Mouse (Mus musculus) hindbrain, embryonic 12.5 days (tissue): Measurements from ENCODE around the gene Lrrc8d. TPM values are rescaled to one million over a fixed set of nuclear protein-coding genes. Genes with fewer than 3 reads are reported as not detected.
"Not testable (repeated sequence)": the region's sequence is repeated elsewhere in the genome, so short reads cannot be mapped to it uniquely, and the experiment has no call there.

Experiments used
- ATAC-seq: fragments of 200-750 bp; cut with Nextera tagmentation; 2 replicates; pipeline ENCODE4 v1.8.0; 2017; ENCODE audit warnings: moderate TSS enrichment; ENCODE audit not compliant: low FRiP score
- H3K27ac ChIP-seq: fragments of 300-500 bp; sonication (generic); 2 replicates; pipeline ENCODE4 v1.5.1; 2016; ENCODE audit warnings: mild to moderate bottlenecking
- H3K27me3 ChIP-seq: fragments of 300-500 bp; sonication (generic); 2 replicates; pipeline ENCODE4 v1.6.1; 2016; ENCODE audit warnings: mild to moderate bottlenecking
- H3K36me3 ChIP-seq: fragments of 300-500 bp; sonication (generic); 2 replicates; pipeline ENCODE4 v1.6.1; 2016; ENCODE audit warnings: mild to moderate bottlenecking
- H3K4me1 ChIP-seq: fragments of 300-500 bp; sonication (generic); 2 replicates; pipeline ENCODE4 v1.6.1; 2016
- H3K4me2 ChIP-seq: fragments of 300-500 bp; sonication (generic); replicated peaks from 2 replicates; pipeline ENCODE4 v1.6.1; 2016; ENCODE audit warnings: mild to moderate bottlenecking
- H3K4me3 ChIP-seq: fragments of 300-500 bp; sonication (generic); 2 replicates; pipeline ENCODE4 v1.5.1; 2016; ENCODE audit warnings: mild to moderate bottlenecking
- H3K9ac ChIP-seq: fragments of 300-500 bp; sonication (generic); 2 replicates; pipeline ENCODE4 v1.6.1; 2016; ENCODE audit warnings: mild to moderate bottlenecking, moderate library complexity
- H3K9me3 ChIP-seq: fragments of 300-500 bp; sonication (generic); replicated peaks from 2 replicates; pipeline ENCODE4 v1.6.1; 2016; ENCODE audit warnings: mild to moderate bottlenecking
- WGBS: fragments of 180-500 bp; shearing (Covaris S2); methylation state at CpG from one replicate; pipeline ENCODE4 v1.1.7; 2016; 5-methylcytosine and 5-hydroxymethylcytosine counted together
- polyA plus RNA-seq: library from polyadenylated mRNA; unstranded; fragments of >200 nt; fragmentation: Nextera tagmentation; extraction: Ambion mirVana; gene quantifications from 2 replicates; pipeline ENCODE4 v1.2.1, GENCODE M21; 2016

The Lrrc8d gene
- polyA plus RNA-seq, 1 experiment from 2014 or later = 35.0 TPM

DNA sequence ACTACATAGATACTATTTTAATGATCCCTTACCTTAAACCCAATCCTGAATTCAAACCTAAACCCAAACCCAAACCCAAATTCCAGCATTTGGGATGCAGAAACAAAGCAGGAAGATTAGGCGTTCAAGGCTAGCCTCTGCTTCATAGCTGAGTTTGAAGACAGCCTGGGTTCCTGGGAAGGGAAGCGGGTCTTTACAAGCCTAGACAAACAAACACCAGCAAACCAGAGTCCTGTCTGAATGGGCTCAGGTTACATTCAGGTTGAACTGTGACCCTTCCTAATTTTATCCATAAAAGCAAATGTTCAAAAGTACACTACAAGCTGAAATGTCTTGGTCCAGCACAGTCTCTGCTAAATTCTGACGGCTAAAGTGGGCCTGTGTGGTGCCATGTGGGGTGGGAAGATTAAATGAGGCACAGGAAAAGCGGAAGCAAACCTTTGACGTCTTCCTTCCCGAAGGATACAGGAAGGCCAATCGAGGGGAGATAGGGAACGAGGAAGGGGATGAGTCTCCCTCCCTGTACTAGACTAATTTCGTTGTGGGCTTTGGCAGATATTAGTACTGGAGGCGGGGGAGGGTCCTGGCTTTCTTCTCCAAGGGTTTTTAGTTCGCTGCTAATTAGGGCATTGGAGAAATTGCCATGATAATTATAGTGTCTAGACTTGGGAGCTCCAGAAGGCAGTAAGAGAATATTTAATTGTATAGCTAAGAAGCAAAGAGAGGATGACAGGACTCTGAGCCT, 160.1 kb downstream of the Lrrc8d start:
- Histone ChIP-seq H3K36me3 (no peaks in the 10 kb centered on the region), H3K27ac (no peak overlapping the region), H3K27me3 (no peaks in the 10 kb centered on the region), H3K4me1 (peaks cover 4% of the 10 kb centered on the region; the same call in 1 of the 2 replicates), H3K4me3 (no peak overlapping the region), H3K4me2 (no peak overlapping the region), H3K9me3 (no peaks in the 10 kb centered on the region), H3K9ac (no peak overlapping the region)
- WGBS = 64% methylated on average over 11 of the region's 11 CpGs
- no peak for ATAC-seq

DNA sequence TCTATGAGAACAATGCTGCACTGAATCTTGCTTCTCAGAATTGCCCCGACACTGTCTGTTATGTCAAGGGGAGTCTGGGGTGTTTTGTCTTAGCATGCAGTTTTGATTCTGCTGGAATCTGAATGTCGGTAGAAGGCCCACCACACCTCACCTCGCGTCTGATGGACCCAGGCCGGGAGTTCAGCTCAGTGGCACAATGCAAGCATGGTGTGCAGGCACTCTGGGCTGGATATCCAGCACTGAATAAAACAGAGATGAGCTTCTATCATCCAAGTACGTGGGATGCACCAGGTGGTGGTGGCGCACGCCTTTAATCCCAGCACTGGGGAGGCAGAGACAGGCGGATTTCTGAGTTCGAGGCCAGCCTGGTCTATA, 160.7 kb downstream of the Lrrc8d start:
- H3K27ac ChIP-seq = no peak overlapping the region
- peaks cover 4% of the 10 kb centered on the region; the same call in 1 of the 2 replicates for H3K4me1 ChIP-seq
- no peak for ATAC-seq
- H3K9ac ChIP-seq = no peak overlapping the region
- no peak overlapping the region for H3K4me3 ChIP-seq
- no peaks in the 10 kb centered on the region for H3K9me3 ChIP-seq
- no peaks in the 10 kb centered on the region for H3K36me3 ChIP-seq
- no peak overlapping the region for H3K4me2 ChIP-seq
- 89% methylated on average over 10 of the region's 10 CpGs for WGBS
- no peaks in the 10 kb centered on the region for H3K27me3 ChIP-seq

DNA sequence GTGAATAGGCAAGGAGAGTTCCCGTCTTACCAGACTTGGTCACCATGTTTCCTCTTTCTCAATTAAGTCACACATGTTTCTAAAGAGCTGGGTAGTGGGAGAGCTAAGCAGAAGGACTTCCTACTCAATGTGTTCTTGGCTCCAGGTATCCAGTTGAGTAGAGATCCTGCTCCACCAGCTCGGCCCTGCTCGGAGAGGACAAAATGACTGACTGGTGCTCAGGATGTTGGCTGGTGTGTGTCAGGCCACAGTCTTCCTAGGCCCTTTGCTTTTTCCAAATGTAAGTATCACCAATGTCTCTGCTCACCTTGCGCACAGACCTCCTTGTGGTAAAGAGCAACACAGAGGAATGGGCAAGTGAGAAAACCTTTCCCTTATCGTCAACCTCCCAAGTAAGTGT, 161.8 kb downstream of the Lrrc8d start:
- Histone ChIP-seq H3K4me3 (no peak overlapping the region), H3K36me3 (no peaks in the 10 kb centered on the region), H3K27me3 (no peaks in the 10 kb centered on the region), H3K27ac (no peak overlapping the region), H3K4me1 (peaks cover 4% of the 10 kb centered on the region; the same call in 1 of the 2 replicates), H3K4me2 (no peak overlapping the region), H3K9me3 (no peaks in the 10 kb centered on the region), H3K9ac (no peak overlapping the region)
- 97% methylated on average over 5 of the region's 5 CpGs for WGBS
- ATAC-seq = no peak

DNA sequence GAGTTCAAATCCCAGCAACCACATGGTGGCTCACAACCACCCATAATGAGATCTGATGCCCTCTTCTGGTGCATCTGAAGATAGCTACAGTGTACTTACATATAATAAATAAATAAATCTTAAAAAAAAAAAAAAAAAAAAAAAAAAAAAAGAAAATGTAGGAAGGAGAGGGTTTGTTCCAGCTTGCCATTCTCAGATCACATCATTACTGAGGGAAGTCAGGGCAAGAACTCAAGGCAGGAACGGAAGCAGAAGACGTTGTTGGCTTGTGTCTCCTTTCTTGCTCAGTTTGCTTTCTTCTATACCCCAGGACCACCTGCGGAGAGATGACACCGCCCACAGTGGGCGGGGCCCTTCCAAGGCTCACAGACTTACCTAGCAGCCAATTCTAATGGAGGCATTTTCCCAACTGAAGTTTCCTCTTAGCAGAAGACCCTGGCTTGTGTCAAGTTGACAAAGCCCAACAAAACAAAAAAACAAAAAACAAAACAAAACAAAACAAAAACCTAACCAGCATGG, 165.4 kb downstream of the Lrrc8d start:
- 44% methylated on average over 5 of the region's 5 CpGs for WGBS
- not testable (repeated sequence) for H3K4me2 ChIP-seq

DNA sequence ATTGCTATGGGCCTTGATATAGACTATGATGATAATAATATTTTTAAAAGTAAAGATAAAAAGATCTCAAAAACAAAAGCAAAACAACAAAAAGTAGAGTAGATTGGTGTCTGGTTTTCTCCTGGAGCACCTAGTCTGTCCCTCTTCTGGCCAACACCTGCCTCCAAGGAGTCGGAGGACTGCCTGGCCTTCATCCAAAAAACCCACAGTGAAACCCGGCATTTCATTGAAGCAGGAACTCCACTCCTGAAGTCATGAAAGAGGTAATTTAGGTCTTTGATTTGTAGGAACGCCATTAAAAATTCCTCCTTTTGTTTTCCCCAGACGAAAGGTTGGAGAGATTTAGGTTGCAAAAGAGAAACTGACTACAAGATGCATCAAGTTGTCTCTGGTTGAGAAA, 167.7 kb downstream of the Lrrc8d start:
- peaks cover 3% of the 10 kb centered on the region; the same call in 1 of the 2 replicates for H3K4me1 ChIP-seq
- no peak overlapping the region for H3K4me2 ChIP-seq
- H3K27me3 ChIP-seq = no peaks in the 10 kb centered on the region
- no peak overlapping the region for H3K4me3 ChIP-seq
- H3K36me3 ChIP-seq = no peaks in the 10 kb centered on the region
- WGBS = 45% methylated on average over 4 of the region's 4 CpGs
- H3K9ac ChIP-seq = no peak overlapping the region
- ATAC-seq = no peak
- H3K9me3 ChIP-seq = no peaks in the 10 kb centered on the region
- H3K27ac ChIP-seq = no peak overlapping the region

More for the DNA sequence above, 165.4 kb downstream of the Lrrc8d start:
- not testable (repeated sequence) for H3K27ac ChIP-seq, H3K9me3 ChIP-seq, H3K36me3 ChIP-seq, H3K4me1 ChIP-seq, H3K4me3 ChIP-seq, H3K9ac ChIP-seq, H3K27me3 ChIP-seq, ATAC-seq

DNA sequence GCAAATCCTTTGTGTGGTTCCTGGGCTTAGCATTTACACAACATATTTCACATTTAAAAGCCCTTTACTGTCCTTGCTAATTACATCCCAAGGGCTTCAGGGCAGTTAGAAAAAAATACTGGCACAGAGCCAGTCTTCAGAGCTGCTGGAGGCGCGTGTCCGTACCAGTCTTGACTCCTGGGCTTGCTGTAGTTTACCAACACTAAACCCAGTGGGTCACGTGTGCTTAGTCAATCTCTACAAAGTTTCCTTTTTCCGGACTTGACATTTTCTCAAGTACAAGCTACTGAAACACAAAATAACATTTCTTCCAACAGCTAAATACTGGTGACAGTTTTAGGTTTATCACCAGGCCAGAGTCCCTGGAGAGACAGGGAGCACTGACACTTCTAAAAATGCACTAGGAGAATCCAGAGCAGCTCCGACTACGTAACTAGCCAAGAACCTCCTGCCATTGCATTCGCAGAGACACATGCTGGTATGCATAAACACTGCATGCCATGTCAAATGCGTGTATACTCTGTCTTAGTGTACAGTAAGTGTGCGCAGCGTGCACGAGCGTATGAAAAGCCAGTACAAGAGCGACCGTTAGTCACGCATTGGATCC, 168.2 kb downstream of the Lrrc8d start:
- Histone ChIP-seq H3K4me1 (peaks cover 3% of the 10 kb centered on the region; the same call in 1 of the 2 replicates), H3K9ac (no peak overlapping the region), H3K4me2 (no peak overlapping the region), H3K4me3 (no peak overlapping the region), H3K9me3 (no peaks in the 10 kb centered on the region), H3K27me3 (no peaks in the 10 kb centered on the region), H3K36me3 (no peaks in the 10 kb centered on the region), H3K27ac (no peak overlapping the region)
- ATAC-seq = peak; percentile 72; the same call in 1 of the 2 replicates
- WGBS = 74% methylated on average over 16 of the region's 16 CpGs

DNA sequence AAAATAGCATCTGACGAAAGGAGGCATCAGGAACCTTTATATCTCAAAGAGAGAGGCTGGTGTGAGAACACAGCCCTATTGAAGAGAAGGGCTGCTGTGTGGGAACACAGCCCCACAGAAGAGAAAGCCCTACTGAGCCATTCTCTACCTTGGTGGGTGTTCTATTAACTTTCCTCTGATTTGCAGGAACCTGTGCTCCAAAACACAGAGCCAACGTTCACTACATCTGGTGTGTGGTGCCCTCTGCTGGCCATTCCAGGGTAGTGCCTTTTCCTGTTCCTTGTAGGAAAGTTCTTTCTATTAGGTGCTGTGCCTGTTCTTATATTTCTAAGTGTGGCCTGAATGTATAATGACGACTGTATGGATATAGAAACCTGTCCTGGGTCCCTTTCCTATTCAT, 168.8 kb downstream of the Lrrc8d start:
- Histone ChIP-seq H3K36me3 (no peaks in the 10 kb centered on the region), H3K4me3 (no peak overlapping the region), H3K27ac (no peak overlapping the region), H3K9ac (no peak overlapping the region), H3K9me3 (no peaks in the 10 kb centered on the region), H3K4me1 (peaks cover 3% of the 10 kb centered on the region; the same call in 1 of the 2 replicates), H3K27me3 (no peaks in the 10 kb centered on the region), H3K4me2 (no peak overlapping the region)
- peak; percentile 56; the same call in 1 of the 2 replicates for ATAC-seq
- WGBS = 29% methylated on average over 3 of the region's 3 CpGs

DNA sequence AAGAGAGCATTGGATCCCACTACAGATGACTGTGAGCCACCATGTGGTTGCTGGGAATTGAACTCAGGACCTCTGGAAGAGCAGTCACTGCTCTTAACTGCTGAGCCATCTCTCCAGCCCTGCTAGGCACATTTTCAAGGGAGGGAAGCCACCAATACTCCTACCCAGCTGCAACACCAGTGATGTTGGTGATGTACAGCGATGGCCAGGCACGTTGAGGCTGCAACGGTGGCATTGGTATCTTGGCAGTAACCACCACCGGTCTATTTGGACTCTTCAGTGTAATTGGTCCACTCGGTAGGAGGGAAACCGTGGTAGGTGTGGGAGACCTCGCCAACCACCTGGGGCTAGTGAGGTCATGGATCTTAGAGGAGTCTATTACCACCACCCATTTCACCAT, 170.0 kb downstream of the Lrrc8d start:
- Histone ChIP-seq H3K9ac (no peak overlapping the region), H3K4me1 (peaks cover 3% of the 10 kb centered on the region; the same call in 1 of the 2 replicates), H3K27ac (no peak overlapping the region), H3K27me3 (no peaks in the 10 kb centered on the region), H3K9me3 (no peaks in the 10 kb centered on the region), H3K4me3 (no peak overlapping the region), H3K36me3 (no peaks in the 10 kb centered on the region), H3K4me2 (no peak overlapping the region)
- no peak for ATAC-seq
- WGBS = 85% methylated on average over 7 of the region's 7 CpGs

DNA sequence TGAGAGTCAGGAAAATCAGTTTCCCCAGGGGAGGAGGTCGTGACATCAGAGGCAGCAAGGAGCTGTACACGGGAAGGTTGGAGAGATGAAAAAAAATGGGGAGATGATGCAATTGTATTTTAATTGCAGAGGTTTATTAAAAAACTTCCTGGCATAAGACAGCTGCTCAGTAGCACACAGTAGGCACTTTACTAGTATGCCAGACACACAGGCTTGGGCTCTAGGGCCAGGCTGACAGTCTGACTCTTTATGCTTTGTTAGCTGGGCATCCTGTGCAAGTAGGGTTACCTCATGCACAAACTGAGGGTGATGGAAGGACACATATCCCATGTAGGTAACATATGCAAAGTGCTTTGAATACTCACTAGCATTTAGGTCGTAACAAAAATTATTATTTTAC, 171.4 kb downstream of the Lrrc8d start:
- no peak overlapping the region for H3K27ac ChIP-seq
- WGBS = 77% methylated on average over 3 of the region's 3 CpGs
- H3K9ac ChIP-seq = no peak overlapping the region
- ATAC-seq = no peak
- no peaks in the 10 kb centered on the region for H3K36me3 ChIP-seq
- no peaks in the 10 kb centered on the region for H3K9me3 ChIP-seq
- H3K4me1 ChIP-seq = peaks cover 3% of the 10 kb centered on the region; the same call in 1 of the 2 replicates
- H3K4me3 ChIP-seq = no peak overlapping the region
- H3K4me2 ChIP-seq = no peak overlapping the region
- no peaks in the 10 kb centered on the region for H3K27me3 ChIP-seq

DNA sequence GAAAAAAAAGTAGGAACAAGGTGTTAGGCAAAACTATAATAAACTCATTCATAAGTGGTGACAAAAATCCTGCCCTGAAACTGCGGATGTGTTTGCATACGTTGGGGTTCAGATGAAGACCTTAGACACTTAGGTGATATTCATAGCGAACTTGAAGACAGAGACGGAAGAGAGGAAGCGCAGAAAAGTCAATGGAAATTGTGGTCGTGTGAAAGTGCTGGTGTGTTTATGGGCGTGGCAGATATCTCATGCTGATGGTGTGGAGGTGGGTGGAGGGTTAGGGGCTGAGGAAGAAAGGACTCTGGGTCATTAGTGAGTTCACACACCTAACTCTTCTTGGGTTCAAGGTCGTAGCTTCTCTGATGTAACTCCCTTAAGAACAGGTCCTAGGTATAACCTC, 172.4 kb downstream of the Lrrc8d start:
- Histone ChIP-seq H3K4me2 (no peak overlapping the region), H3K27ac (no peak overlapping the region), H3K27me3 (no peaks in the 10 kb centered on the region), H3K9me3 (no peaks in the 10 kb centered on the region), H3K4me1 (peaks cover 3% of the 10 kb centered on the region; the same call in 1 of the 2 replicates), H3K9ac (no peak overlapping the region), H3K36me3 (no peaks in the 10 kb centered on the region), H3K4me3 (no peak overlapping the region)
- ATAC-seq = no peak
- 82% methylated on average over 8 of the region's 8 CpGs for WGBS

DNA sequence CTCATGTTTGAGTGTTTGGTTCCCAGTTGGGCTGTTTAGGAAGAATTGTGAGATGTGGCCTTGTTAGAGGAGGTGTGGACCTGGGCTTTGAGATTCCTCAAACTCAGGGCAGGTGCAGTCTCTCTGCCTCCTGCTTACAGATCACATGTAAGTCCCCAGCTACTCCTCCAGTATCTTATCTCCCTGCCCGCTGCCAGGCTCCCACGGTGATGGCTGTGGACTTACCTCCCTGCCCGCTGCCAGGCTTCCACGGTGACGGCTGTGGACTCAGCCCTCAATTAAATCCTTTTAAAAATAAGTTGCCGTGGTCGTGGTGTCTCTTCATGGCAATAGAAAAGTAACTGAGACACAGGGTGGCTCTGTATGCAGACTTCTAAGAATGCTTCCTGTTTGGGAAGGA, 173.1 kb downstream of the Lrrc8d start:
- WGBS = 81% methylated on average over 7 of the region's 7 CpGs
- peaks cover 6% of the 10 kb centered on the region for H3K4me1 ChIP-seq
- no peaks in the 10 kb centered on the region for H3K9me3 ChIP-seq
- H3K9ac ChIP-seq = no peak overlapping the region
- H3K4me3 ChIP-seq = no peak overlapping the region
- no peaks in the 10 kb centered on the region for H3K36me3 ChIP-seq
- H3K27ac ChIP-seq = no peak overlapping the region
- H3K4me2 ChIP-seq = no peak overlapping the region
- ATAC-seq = no peak
- H3K27me3 ChIP-seq = no peaks in the 10 kb centered on the region

DNA sequence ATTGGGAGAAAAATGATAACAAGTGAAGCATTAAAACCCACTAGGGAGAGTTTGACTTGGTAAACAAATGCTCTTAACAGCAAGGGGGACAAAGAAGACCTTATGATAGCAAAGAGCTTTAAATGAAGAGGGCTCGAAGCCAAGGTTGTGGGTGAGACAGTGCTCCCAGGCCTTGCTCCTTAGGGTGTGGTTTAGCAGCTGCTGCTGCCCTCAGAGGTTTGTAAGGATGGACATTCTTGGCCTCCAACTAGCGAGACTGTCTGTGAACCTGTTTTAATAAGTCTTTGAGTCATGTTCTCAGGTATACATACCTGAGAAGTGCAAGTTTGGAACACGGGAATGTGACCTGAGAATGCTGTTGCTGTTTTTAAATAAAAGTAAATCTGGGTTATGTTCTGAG, 174.0 kb downstream of the Lrrc8d start:
- H3K4me3 ChIP-seq = no peak overlapping the region
- no peak overlapping the region for H3K9ac ChIP-seq
- no peaks in the 10 kb centered on the region for H3K9me3 ChIP-seq
- H3K27me3 ChIP-seq = no peaks in the 10 kb centered on the region
- 78% methylated on average over 3 of the region's 3 CpGs for WGBS
- H3K4me2 ChIP-seq = no peak overlapping the region
- no peak overlapping the region for H3K27ac ChIP-seq
- peaks cover 12% of the 10 kb centered on the region for H3K4me1 ChIP-seq
- no peaks in the 10 kb centered on the region for H3K36me3 ChIP-seq
- no peak for ATAC-seq
